Mouse (Mus musculus) hematopoietic stem cell, adult 5-6 weeks (primary cell): ENCODE data around the gene Phxr2. TPM values are rescaled to one million over a fixed set of nuclear protein-coding genes. Genes with fewer than 3 reads are reported as not detected.
"Not testable (repeated sequence)": the region's sequence is repeated elsewhere in the genome, so short reads cannot be mapped to it uniquely, and the experiment has no call there.

Source experiments
- ATAC-seq, 2 experiments: fragments of 125-278 bp in 1 of 2; replicated peaks in 1 of 2; 2 replicates each; pipeline ENCODE4 v1.8.0; 2016 to 2017; ENCODE audit warnings: inconsistent platforms in 2 of 2, mild to moderate bottlenecking in 2 of 2, moderate number of reproducible peaks in 2 of 2, low read depth in 1 of 2, moderate TSS enrichment in 1 of 2; ENCODE audit not compliant: low FRiP score in 2 of 2, poor library complexity in 2 of 2, severe bottlenecking in 2 of 2, insufficient read depth in 1 of 2, low TSS enrichment in 1 of 2
- total RNA-seq: library from RNA; stranded (forward); fragments of 172-1452, 232-1000 nt; gene quantifications from 2 replicates; pipeline ENCODE4 v1.2.3, GENCODE M21; 2017

Phxr2 gene
- total RNA-seq = not detected in 2 replicates

DNA sequence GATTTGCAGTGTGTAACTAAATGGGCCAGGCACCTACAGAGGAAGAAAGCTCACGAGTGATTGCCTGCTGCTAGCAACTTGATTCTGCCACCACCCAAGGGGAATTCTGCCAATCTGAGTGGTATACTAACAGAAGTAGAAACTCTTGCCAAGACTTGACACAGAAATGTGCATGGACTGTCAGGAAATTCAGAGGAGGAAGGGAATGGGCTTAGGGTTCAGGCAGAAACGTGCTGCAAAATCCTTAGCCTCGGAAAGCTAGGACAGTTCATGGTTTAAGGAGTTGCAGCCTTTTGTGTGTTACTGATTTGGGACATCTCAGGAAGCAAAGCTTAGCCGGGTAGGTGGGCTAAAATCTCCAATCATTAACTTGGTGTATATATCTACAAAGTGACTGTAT, at the start of gene Phxr2:
Gene Phxr2 (minus strand): TSS at position 101 of the 400 bp plus-strand sequence.
- ATAC-seq = no peak

GRCm38 (mm10) chr10:99172906-99173507, 46.9 kb upstream of the Phxr2 start:
- ATAC-seq = no peak

DNA sequence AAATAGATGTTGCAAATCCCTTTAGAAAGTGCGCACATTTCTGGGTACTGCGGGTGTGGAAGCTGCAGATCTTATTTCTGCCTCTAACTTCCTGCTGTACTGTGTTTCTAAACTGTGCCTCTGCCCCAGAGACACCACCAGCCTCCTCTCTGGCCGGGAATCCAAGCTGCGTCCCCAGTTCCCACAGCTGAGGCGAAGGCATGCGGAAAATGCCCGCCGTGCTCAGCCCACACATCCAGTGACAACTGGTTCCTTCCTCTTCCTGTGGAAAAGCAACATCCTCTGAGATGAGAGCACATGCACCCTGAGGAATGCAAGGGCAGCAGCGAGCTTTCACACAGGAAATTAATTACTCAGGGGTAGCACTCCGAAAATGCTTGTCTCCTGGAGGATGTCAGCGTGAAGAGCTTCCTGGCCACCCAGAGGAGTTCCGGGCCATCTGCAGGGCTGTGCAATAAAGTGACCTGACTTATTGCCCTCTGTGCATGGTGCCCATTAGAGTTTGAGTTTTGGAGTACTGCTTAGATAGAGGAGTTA, 45.9 kb upstream of the Phxr2 start:
- ATAC-seq = peak; percentile 46 to 65

- peak; percentile 47 to 58; a peak in 3 of 4 replicates for ATAC-seq
These were observed 43.6 kb upstream of the Phxr2 start for GRCm38 (mm10) chr10:99169765-99170129.

DNA sequence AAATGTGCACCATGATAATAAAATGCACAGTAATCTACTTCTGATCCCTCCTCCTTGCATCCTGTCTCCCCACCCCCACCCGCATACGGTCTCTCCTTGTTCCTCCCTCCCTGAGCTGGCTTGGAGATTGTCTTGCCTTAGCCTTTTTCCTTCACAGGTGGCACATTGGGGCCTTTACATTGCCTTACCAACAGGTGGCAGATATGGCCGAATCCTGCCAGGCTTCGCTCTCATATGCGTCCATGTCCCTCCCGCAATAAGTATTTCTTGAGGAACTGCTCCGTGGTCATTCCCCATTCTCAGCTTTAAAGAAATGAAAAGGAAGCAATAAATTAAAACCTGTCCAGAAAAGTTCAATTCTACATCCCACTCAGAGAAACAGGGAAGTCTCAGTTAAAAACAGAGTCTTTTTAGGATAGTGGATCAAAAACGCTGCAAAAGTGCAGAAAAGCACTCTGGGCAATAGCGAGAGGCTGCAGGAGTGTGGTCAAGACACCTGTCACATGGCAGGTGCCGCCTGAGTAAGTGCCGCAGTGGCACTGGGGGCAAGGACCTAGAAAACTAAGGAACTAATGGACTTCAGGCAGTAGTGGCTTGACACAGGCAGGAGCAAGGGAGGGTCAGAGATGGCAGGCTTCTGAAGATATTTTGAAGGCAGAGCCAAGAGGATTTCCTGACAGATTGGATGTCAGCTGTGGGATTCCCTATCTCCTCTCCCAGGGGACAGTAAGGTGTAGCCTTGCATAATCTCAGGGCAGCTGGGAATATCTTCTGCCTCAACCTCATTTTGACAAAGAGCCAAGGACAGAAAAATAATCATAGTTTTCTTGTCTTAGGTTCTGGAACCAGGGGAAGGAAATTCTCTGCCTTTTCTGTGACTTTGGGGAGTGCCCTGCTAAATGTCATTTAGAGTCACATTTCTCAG, 43.0 kb upstream of the Phxr2 start:
- peak; percentile 48 to 72 for ATAC-seq

DNA sequence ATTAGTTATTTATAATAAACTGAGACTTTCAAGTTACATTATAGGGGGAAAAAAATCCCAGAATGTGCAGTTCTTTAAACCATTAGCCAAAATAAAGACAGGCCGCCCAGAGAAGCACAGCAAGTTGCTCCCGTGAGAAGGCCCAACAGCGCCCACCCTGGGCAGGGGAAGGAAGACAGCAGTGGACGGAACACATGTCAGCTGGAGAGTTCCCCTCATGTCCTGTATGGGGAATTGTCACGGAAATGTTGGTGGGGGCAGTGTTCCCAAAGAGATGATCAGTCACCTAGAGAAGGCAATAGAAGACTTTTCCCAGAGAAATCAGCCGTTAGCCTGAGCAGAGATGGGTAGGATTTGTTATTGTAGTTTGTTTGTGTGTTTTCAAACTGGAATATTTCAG, 42.3 kb upstream of the Phxr2 start:
- no peak for ATAC-seq

DNA sequence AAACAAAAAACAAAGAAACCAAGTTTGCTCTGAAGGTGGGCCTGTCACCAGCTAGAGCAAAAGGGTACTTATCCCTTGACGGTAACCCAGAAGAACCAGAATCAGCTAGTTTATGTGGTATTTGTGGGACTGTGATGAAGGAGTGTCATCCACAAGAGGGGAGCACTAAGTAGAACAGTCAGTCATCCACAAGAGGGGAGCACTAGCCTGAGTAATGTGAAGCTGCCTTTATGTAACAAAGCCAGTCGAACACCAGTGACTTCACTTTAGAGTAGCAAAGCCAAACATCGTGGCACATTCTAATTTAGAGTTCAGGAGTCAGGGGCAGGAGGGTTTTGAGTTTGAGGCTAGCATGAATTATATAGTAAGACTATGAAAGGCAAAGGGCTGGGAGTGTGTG, 40.3 kb upstream of the Phxr2 start:
- ATAC-seq = no peak

- peak; percentile 17 to 29; a peak in 1 of 4 replicates for ATAC-seq
These were observed 39.7 kb upstream of the Phxr2 start for GRCm38 (mm10) chr10:99165751-99166282.

- ATAC-seq = peak in 1 of 2 experiments; percentile 32; a peak in 1 of 4 replicates
These were observed 38.8 kb upstream of the Phxr2 start for GRCm38 (mm10) chr10:99164871-99165477.

GRCm38 (mm10) chr10:99163002-99163401, 36.9 kb upstream of the Phxr2 start:
- ATAC-seq = no peak

DNA sequence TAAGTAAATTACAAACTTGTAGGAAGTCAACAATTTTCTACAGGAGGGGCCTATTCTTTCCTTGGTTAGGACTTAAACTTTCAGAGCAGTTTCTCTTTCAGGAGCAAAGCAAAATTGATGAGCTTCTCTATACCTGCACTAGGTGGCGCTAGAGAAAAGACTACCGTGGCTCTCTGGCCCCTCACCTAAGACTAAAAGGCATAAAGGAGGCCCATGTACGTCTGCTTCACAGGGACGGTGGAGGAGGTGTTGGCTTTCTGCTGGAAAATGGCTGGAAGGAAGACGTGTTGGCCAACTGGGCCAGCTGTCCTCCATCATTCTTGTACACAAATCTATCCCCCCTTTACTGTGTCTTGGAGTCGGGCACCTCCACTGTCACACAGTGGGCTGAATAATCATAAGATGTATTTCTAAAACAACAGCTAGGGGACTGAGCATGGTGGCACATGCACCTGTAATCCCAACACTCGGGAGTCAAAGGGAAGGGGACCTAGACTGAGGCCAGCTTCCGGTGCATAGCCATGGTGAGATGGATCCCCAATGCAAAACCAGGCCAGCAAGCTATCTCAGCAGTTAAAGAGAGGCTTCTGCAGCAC, 36.0 kb upstream of the Phxr2 start:
- ATAC-seq = peak; percentile 70 to 73; a peak in 3 of 4 replicates

GRCm38 (mm10) chr10:99157697-99158096, 31.6 kb upstream of the Phxr2 start:
- not testable (repeated sequence) for ATAC-seq

DNA sequence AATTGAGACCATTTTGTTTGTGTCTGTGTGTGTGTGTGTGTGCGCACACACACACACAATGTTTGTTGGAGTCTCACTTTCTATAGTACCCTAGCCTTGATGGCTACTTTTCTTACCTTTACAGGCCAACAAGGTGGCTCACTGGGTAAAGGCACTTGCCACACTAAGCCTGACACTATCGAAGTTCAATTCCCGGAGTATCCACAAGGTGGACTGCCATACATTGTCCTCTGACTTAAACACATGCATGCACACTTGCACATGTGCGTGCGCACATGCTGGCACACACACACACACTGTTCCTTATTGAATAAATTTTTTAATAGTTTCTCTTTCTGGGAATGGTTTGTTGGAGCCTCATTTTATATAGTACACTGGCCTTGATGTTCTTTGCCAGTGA, 30.7 kb upstream of the Phxr2 start:
- peak in 1 of 2 experiments; percentile 52; a peak in 1 of 4 replicates for ATAC-seq

GRCm38 (mm10) chr10:99154635-99155034, 28.5 kb upstream of the Phxr2 start:
- ATAC-seq = no peak

DNA sequence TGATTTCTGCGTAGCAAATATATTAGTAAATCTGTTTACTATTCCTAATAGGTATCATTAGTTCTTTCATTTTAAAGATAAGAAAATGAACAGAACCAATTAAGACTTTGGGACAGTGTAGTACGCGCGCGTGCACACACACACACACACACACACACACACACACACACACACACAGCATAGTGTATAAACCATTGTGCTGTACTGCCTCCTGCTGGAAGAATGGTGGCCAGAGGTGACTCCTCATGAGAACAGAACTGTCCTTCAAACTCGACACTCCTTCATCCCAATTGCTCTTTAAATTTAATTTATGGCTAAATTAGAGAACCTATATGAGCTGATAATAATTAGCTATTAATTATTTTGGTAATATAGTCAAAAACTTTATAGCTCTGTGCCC, 25.9 kb upstream of the Phxr2 start:
- peak; percentile 46 to 48; a peak in 1 of 4 replicates for ATAC-seq

GRCm38 (mm10) chr10:99151580-99151979, 25.5 kb upstream of the Phxr2 start:
- ATAC-seq = no peak

DNA sequence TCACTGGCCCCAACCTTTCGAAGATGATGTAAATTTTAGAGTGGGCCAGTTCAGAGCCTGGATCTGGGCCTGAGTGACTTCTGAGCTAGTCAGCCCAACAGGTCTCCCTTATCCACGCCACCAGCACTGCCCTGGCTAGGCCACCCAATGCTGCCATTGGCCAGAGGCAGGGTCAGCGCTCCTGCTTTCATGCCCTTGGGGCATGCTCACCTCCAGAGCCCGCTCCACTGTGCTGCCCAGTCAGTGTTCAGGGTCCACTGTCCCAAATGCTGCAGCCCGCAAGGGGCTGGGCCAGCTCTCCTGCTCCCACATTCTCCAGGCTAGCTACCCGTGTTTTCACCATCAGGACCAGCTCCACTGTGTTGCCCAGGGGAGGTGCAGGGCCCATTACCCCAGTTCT, 23.9 kb upstream of the Phxr2 start:
- ATAC-seq = no peak
